Mouse (Mus musculus) neural tube, embryonic 14.5 days (tissue): ENCODE results near the gene Pds5a. TPM values are rescaled to one million over a fixed set of nuclear protein-coding genes. Genes with fewer than 3 reads are reported as not detected.
A peak's percentile ranks its signal among the peaks of the same experiment; 100 is the strongest.

Source experiments
- ATAC-seq: fragments of 200-750 bp; cut with Nextera tagmentation; 2 replicates; pipeline ENCODE4 v1.8.0; 2017; ENCODE audit warnings: low read depth, mild to moderate bottlenecking, moderate TSS enrichment, moderate library complexity
- H3K27ac ChIP-seq: fragments of 300-500 bp; sonication (generic); 2 replicates; pipeline ENCODE4 v1.5.1; 2014; ENCODE audit warnings: low read depth, mild to moderate bottlenecking, control low read depth, low read length, moderate library complexity, mixed read lengths
- H3K27me3 ChIP-seq: fragments of 300-500 bp; sonication (generic); 2 replicates; pipeline ENCODE4 v1.6.1; 2014; ENCODE audit warnings: low read length; ENCODE audit not compliant: control insufficient read depth, insufficient read depth
- H3K36me3 ChIP-seq: fragments of 300-500 bp; sonication (generic); 2 replicates; pipeline ENCODE4 v1.6.1; 2014; ENCODE audit warnings: low read length, mixed read lengths; ENCODE audit not compliant: control insufficient read depth, insufficient read depth
- H3K4me1 ChIP-seq: fragments of 300-500 bp; sonication (generic); 2 replicates; pipeline ENCODE4 v1.6.1; 2014; ENCODE audit warnings: low read length; ENCODE audit not compliant: control insufficient read depth, insufficient read depth
- H3K4me2 ChIP-seq: fragments of 300-500 bp; sonication (generic); 2 replicates; pipeline ENCODE4 v1.6.1; 2014; ENCODE audit warnings: mild to moderate bottlenecking, low read depth, low read length, control low read depth
- H3K4me3 ChIP-seq: fragments of 300-500 bp; sonication (generic); 2 replicates; pipeline ENCODE4 v1.5.1; 2014; ENCODE audit warnings: low read depth, low read length, control low read depth, mixed read lengths
- H3K9ac ChIP-seq: fragments of 300-500 bp; sonication (generic); replicated peaks from 2 replicates; pipeline ENCODE4 v1.6.1; 2014; ENCODE audit warnings: low read depth, mild to moderate bottlenecking, control low read depth, low read length, mixed read lengths
- H3K9me3 ChIP-seq: fragments of 300-500 bp; sonication (generic); 2 replicates; pipeline ENCODE4 v1.6.1; 2016; ENCODE audit warnings: low read length; ENCODE audit not compliant: control insufficient read depth
- WGBS: fragments of 180-500 bp; shearing (Covaris S2); extraction: QIAGEN DNeasy Blood & Tissue Kit; methylation state at CpG from one replicate; pipeline ENCODE4 v1.1.7; 2014; 5-methylcytosine and 5-hydroxymethylcytosine counted together
- polyA plus RNA-seq: library from polyadenylated mRNA; unstranded; fragments of >200 nt; fragmentation: Nextera tagmentation; extraction: Ambion mirVana; gene quantifications from 2 replicates; pipeline ENCODE4 v1.2.1, GENCODE M21; 2014

The Pds5a gene
- polyA plus RNA-seq, 1 experiment from 2014 or later = 60.6 TPM

- no peak for ATAC-seq
- 87% methylated on average over 2 of the region's 2 CpGs for WGBS
- no peaks in the 10 kb centered on the region for H3K27me3 ChIP-seq
These were observed 132.6 kb downstream of the Pds5a start for GRCm38 (mm10) chr5:65565486-65565885.

GRCm38 (mm10) chr5:65561125-65561893 lies 136.8 kb downstream of the Pds5a start:
- peak; percentile 60; the same call in 1 of the 2 replicates for ATAC-seq
- no peak overlapping the region for H3K4me2 ChIP-seq
- 17% methylated on average over 18 of the region's 20 CpGs for WGBS
- H3K4me3 ChIP-seq = no peak overlapping the region
- no peak overlapping the region for H3K27ac ChIP-seq
- H3K9ac ChIP-seq = no peak overlapping the region
- H3K27me3 ChIP-seq = no peaks in the 10 kb centered on the region
- H3K36me3 ChIP-seq = no peaks in the 10 kb centered on the region
- H3K4me1 ChIP-seq = peaks cover 7% of the 10 kb centered on the region; the same call in 1 of the 2 replicates
- H3K9me3 ChIP-seq = no peaks in the 10 kb centered on the region

More at GRCm38 (mm10) chr5:65565486-65565885, 132.6 kb downstream of the Pds5a start:
- no peaks in the 10 kb centered on the region for H3K9me3 ChIP-seq
- no peak overlapping the region for H3K4me2 ChIP-seq
- no peak overlapping the region for H3K4me3 ChIP-seq
- H3K27ac ChIP-seq = no peak overlapping the region
- peaks cover 7% of the 10 kb centered on the region; the same call in 1 of the 2 replicates for H3K4me1 ChIP-seq
- no peaks in the 10 kb centered on the region; the same call in 1 of the 2 replicates for H3K36me3 ChIP-seq
- no peak overlapping the region for H3K9ac ChIP-seq

GRCm38 (mm10) chr5:65557109-65557508 lies 141.0 kb downstream of the Pds5a start:
- H3K9ac ChIP-seq = no peak overlapping the region
- no peaks in the 10 kb centered on the region for H3K36me3 ChIP-seq
- H3K4me1 ChIP-seq = peaks cover 7% of the 10 kb centered on the region; the same call in 1 of the 2 replicates
- ATAC-seq = no peak
- no peak overlapping the region for H3K4me2 ChIP-seq
- no peaks in the 10 kb centered on the region for H3K9me3 ChIP-seq
- H3K4me3 ChIP-seq = no peak overlapping the region
- H3K27ac ChIP-seq = no peak overlapping the region
- no peaks in the 10 kb centered on the region for H3K27me3 ChIP-seq

Other genes starting within 250 kb of the Pds5a start
- gene Gm43552, start 205.4 kb downstream of the Pds5a start, polyA plus RNA-seq = not detected in 2 replicates
- gene Smim14, start 161.1 kb downstream of the Pds5a start, polyA plus RNA-seq = 228 and 230 TPM in 2 replicates
- gene Ube2k, start 161.0 kb downstream of the Pds5a start, polyA plus RNA-seq = 143 and 179 TPM in 2 replicates
- 23.7 and 29.0 TPM in 2 replicates for gene N4bp2, start 65.2 kb upstream of the Pds5a start, polyA plus RNA-seq
- 0.39 and 0.52 TPM in 2 replicates for gene Rhoh, start 162.9 kb upstream of the Pds5a start, polyA plus RNA-seq
- not detected in 2 replicates for gene Chrna9, start 236.6 kb upstream of the Pds5a start, polyA plus RNA-seq